Mouse (Mus musculus) cerebellum, adult 18-20 months (tissue): ENCODE results near the gene Suv39h1.
"Not testable (repeated sequence)": the region's sequence is repeated elsewhere in the genome, so short reads cannot be mapped to it uniquely, and the experiment has no call there.

Experiments used
- DNase-seq, 2 experiments: peaks; one replicate each; pipeline ENCODE4 v3.0.0; 2021

The Suv39h1 gene

DNA sequence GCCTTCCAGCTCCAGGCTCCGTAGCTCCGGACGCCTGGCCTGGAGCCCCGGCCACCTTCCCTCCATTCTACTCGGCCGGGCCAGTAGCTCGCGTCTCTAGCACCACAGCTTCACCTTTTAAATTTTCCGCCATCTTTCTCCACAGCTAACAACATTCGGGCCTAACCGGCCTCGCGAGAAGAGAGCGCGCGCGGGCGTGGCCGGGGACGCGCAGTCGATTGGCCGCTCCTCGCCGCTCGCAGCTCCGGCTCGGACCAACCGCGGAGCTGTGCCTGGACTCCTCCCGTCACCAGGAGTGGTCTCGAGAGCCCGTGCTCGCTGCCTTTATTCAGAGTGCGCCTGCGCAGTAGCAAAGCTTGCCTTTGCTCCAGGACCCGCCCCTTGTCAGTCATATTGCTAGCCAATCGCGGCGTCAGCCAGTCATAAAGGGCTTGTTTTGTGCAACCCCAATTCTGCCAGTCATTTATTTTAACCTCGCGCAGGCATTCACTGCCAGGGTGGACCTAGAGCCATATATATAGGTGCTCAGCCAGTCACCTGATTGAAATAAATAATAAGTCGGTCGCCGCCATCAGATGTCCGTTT is at the start of gene Suv39h1:
TSS of gene Suv39h1 (minus strand) at position 331 of the 585 bp plus-strand sequence.
- DNase-seq = peak; percentile 88 to 96

DNA sequence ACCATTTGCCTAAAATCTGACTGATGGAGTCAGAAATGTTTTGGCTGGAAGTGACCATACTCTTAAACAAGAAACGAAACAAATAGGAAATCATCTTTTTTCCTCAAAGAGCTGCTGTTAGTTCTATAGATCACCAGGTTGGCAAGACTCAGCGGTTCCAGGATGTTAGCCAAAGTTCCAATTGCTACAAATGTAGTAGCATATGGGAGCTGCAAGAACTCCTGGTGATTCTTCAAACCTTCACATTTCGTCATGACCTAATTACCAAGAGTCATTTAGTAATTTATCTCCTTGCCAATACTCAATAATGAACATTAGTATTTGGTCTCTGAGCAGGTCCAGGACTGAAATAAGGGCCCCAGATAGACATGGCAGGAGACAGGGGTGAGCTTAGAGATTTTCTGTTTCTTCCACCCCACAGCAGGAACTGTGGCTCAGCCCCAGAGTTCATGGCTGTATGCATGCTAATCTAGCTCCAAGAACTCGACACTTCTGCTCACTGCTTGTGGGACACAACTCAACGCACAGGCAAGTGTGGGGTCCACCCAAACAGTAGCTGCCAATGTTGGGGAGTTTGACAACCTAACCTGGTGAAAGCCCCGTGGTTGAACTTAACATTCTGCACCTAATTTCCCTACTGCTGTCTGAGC is 49.4 kb upstream of the Suv39h1 start:
- peak; percentile 61 to 68 for DNase-seq

DNA sequence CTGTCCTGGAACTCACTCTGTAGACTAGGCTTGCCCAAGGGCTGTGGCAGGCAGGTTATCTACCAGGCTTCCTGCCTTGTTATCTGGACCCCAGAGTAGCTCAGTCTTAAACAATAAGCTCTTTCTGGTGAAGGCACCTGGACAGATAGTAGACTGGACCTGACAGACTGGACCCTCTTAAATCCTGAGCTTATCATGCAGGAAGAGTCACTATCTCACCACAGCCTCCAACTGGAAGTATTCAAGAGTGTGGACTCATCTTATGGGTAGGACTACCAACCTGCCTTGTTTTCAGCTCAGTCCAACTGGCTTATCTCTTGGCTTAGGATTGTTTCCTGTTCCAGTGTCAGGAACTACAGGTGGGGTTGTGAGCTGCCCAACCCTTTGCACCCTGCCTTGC is 42.7 kb upstream of the Suv39h1 start:
- no peak for DNase-seq

DNA sequence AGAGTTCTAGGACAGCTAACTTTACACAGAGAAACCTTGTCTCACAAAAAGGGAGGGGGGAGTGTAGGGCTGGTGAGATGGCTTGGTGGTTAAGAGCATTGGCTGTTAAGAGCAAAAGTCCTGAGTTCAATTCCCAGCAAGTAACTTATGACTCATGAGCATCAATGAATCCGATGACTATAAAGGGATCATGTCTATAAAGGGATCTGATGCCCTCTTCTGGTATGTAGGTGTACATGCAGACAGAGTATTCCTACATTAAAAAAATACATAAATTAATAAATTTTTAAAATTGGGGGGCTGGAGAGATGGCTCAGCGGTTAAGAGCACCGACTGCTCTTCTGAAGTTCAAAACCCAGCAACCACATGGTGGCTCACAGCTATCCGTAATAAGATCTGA is 40.7 kb upstream of the Suv39h1 start:
- DNase-seq = no peak

DNA sequence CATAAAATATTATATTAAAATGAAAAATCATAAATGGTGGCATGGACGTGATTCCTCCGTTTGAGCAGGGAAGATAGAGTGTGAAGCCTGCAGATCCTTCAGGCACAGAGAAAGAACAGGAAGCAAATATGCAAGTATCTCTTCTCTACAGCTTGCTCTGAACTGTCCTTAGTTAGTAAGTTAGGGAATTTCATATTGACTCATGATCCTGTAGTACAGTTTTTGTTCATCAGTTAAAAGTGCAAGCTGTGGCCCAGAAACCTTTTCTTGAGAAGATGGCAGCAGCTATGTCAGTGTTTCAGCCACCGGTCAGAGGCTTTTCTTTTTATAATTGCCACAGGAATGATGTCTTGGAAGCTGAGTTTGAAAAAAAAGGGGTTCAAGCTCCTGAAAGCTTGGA is 30.5 kb upstream of the Suv39h1 start:
- DNase-seq = no peak

DNA sequence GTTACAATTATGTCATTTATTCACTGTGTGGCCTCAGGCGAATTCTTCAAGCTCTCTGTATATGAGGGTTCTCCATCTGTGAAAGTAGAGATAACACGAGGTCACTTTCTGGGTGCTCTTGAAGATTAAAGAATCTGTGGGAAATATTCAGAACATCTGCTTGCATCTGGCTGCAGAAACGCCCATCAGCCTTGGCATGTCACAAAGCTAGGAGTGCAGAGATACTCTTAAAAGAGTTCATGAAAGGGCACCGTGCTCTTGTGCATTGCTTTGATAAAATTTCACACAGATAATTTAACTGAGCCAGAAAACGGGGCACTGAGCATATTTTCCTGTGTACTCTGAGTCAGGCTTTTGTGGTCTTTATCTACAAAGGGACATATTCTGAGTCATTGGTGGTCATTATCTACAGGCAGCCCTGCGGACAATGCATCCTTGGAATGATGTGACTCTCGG is 27.7 kb upstream of the Suv39h1 start:
- DNase-seq = no peak

DNA sequence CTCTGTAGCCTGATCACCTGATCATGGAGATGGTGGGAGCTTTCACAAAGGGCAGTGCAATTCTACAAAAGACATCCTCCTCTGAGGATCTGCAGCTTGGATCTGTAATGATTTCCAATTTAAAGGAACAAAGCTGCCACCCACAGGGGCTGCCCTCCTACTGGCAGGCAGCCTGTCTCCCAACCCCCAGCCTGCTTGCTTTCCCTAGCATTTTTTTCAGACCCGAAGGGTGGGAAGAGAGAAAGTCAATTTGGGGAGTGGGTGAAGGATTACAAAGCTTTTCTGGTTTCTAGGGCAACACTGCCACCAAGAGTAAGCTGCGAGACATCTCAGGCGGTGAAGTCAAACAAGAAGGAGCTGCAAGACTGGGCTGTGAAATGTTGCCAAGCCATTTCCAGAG is 26.5 kb upstream of the Suv39h1 start:
- DNase-seq = no peak

DNA sequence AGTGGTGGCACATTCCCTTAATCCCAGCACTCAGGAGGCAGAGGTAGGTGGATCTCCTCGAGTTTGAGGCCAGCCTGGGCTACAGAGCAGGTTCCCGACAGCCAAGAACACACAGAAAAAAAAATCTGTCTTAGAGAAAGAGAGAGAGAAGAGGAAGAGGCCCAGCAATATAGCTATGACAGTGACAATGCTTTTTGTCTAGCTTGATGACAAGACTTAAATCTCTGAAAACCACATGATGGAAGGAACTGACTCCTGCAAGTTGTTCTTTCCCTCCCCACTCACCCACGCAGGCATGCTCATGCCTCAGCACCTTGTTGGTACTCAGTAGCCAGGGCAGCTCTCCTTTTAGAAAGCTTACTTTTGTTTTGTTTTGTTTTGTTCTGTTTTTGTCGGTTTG is 24.9 kb upstream of the Suv39h1 start:
- DNase-seq = no peak

DNA sequence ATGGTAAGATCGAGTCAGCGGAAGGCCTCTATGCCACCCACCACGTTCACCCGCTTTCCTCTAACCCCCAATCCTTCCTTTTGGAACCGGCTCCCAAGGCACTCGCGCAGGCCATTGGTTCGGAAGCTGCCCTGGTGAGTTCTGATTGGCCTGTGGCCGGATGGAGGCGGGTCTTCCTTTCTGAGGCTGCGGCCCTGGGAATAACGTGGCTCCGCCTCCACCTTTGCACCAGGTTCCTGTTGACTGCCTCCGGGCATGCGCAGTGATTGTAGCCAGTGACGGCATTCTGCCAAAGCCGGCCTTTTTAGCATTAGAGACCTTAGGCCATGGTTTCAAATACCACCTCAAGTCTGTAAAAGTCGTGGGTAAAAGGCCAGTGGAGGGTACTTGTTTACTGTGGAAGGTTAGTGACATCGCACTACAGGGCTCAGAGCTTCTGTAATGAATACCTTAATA is 22.3 kb upstream of the Suv39h1 start:
- DNase-seq = peak; percentile 95 to 97

DNA sequence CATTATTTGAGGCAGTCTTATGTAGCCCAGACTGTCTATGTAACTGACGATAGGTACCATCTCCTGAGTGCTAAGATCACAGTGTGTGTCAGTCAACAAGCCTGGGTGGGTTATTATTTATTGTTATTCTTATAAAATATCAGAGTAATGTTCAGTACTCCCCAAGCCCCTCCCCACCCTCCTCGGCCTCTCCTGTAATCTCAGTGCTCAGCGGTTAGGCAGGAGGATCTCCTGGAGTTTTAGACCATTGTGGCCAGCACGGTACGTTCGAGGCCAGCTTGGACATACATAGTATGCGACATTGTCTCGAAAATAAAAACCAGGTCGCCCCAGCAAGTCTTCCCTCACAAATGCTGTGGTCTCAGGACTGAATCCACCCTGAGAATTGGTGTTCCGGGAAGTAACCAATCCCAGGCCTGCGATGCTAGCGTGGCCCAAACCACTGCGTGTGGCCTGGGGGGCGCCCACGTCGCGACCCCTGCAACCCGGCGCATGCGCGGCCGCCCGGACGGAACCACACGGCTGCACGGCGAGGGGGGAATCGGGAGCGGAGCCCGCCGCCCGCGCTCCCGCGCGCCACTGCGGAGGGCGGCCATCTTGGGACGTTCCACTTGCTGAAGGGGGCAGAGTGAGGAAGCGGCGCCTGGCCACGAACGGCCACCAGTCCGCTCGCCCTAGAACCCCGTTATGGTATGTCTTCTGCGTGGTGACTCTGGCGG is 21.7 kb upstream of the Suv39h1 start:
- peak; percentile 74 to 90 for DNase-seq

DNA sequence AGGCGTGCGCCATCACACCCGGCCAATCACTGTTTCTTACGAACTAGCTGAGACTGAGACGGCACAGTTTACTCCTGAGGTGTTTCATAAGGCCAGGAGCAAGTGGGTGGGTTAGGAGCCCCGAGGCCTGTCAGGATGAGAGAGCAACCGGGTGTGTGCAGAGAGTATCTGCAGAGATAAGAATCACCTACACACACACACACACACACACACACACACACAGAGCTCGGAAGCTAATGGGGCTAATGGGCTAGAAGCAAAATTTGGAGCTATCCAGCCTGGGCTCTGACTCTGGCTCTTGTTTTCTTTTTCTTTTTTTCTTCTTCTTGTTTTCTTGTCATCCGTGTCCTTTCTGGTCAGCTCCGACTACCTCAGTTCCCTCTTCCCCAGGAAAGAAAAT is 21.0 kb upstream of the Suv39h1 start:
- peak in 1 of 2 experiments; percentile 12 for DNase-seq

DNA sequence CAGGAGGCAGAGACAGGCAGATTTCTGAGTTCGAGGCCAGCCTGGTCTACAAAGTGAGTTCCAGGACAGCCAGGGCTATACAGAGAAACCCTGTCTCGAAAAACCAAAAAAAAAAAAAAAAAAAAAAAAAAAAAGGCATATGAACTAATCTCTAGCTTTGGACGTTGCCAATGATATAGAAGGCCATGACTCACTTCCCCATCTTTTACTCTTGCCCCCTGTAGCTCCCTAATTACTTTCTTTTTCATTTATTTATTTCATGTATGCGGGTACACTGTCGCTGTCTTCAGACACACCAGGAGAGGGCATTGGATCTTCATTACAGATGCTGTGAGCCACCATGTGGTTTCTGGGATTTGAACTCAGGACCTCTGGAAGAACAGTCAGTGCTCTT is 16.4 kb upstream of the Suv39h1 start:
- DNase-seq = not testable (repeated sequence)

DNA sequence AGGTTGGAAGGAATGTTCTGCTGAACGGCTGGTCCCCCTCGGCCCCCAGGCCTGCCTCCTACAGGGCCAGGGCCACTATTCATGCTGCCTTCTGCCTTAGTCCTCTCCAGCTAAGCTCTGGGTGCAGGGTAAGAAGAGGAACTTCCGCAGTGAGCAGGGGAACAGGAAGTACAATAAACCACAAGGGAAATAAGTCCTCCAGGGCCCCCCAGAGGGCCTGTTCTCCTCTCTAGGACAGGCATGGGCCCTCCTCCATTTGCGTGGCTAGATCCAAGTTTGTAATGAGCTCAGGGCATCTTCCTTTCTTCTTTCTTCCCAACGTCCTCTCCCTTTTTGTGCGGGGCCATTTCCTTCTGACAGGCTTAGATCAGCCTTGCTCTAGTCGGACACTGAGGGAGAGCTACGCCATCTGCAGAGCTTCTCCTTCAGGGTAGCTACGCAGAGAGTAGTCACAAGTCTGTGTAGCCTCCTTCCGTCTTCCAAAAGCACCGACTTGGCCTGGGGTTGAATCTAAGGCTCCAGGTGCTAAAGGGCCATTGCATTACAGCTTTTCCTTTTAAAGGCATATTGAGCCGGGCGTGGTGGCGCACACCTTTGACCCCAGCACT is 15.9 kb upstream of the Suv39h1 start, which contains the start of gene Was:
TSS of gene Was (minus strand) at position 153 of the 608 bp plus-strand sequence.
- DNase-seq = no peak

DNA sequence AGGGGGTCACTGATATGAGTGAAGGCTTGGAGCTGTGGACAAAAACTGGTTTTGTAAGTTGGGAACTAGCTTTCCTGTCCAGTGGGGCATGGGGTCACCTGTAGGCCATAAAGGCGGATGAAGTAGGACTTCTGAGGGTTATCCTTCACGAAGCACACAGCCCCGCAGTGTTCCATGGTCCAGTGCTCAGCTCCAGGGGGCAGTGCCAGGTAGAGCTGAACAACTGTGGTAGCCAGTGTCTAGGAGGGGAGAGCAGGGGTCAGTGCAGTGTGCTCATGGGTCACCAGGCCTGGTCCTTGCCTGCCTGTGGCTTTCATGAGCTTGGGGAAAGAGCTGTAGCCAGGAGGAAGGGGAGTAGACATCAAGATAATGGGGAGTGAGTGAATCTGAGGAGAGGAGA is 15.2 kb upstream of the Suv39h1 start:
- DNase-seq = no peak

DNA sequence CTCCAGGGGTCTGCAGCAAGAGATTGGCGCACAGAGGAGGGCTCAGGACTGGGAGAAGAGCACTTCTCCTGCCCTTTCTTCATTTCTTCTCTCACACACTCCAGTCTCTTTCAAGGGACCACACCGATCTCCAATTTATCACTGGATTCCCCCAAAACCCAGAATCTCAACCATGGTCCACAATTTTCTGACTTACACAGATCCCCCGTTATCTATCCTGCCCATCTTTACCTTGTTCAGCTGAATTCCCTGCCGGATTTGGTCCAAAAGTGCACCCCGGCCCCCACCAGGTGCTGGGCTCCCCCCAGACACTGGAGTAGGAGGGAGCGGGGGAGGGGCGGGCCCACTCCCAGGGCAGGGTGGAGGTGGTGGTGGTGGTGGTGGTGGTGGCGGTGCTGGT is 11.1 kb upstream of the Suv39h1 start:
- DNase-seq = no peak

DNA sequence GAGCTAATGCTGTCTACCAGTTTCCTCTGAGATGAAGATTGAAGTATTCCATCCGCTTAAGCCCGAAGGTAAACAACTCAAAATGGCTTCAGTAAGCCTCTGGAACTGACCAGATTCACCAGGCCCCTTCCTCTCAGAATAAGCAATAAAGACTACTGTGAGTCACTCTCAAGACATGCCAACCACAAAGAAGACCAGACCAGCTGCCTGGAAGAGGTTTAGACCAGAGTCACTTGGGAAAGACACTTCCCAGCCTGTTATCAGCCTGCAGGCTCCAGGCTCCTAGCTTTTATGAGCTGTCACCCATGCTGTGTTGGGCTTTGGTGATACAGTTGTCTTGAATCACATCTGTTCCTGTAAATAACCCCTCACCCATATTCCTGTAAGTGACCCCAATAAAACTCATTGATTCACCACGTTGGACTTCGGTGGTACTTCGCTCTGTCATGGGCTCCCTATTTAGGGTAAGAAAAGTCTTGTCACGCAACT is 10.3 kb upstream of the Suv39h1 start:
- no peak for DNase-seq

DNA sequence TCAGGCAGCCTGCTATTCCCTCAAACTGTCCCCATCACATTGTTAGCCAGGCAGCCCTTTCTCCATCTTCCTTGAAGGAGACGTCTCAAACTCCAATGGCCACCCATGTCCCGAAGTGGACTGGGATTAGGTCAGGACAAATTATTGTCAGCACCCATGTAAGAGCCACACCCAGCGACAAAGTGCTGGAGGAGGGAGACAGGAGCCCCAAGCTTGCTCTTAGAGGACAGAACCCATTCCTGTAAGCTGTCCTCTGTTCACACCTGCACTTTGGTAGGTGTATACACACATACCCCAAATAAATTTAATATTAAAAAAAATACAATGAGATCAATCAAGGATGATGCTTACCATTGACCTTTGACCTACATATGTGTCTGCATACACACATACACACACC is 544 bp upstream of the Suv39h1 start:
- DNase-seq = no peak

DNA sequence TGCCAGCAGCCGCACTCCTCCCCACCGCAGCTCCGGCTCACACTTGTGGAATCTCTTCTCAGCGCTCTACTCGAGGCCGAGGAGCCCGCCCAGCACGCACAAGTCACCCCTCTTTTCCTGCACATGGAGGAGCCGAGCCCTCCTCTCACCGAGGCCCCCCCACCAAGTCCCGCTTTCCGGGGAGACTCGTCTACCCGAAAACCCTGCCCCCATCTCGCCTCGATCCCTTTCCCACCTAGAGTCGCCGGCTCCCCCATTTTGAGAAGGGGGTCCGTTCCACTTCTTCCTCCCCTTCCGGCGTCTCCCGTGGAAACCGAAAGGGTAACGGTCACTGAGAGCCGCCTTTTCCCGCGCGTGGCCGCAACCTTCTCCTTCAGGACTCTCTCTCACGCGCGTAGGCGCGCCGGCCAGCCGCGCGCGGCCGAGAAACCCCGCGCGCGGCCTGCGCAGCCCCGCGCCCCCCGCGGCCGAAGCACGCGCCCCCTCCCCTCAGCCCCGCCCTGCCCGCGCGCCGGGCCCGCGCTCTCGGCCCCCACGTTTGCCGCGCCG is 605 bp downstream of the Suv39h1 start:
- peak; percentile 32 to 35 for DNase-seq

DNA sequence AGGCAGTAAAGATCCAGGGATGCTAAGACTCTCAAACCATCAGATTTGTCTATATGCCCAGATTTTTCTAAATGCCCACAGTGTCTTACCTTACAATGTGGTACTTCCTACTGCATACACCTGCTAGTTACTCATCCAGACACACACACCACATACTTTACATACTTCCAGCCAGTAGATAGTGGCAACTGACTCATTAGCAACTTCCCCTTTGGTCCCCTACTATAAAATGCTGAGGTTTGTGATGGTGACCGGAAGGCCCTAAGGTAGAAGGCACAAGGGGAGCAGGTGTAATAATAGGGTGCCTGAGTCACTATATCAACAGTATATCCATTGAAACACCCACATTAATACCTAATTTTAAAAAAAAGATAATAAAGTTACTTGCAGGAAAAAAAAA is 5.4 kb downstream of the Suv39h1 start:
- DNase-seq = no peak

DNA sequence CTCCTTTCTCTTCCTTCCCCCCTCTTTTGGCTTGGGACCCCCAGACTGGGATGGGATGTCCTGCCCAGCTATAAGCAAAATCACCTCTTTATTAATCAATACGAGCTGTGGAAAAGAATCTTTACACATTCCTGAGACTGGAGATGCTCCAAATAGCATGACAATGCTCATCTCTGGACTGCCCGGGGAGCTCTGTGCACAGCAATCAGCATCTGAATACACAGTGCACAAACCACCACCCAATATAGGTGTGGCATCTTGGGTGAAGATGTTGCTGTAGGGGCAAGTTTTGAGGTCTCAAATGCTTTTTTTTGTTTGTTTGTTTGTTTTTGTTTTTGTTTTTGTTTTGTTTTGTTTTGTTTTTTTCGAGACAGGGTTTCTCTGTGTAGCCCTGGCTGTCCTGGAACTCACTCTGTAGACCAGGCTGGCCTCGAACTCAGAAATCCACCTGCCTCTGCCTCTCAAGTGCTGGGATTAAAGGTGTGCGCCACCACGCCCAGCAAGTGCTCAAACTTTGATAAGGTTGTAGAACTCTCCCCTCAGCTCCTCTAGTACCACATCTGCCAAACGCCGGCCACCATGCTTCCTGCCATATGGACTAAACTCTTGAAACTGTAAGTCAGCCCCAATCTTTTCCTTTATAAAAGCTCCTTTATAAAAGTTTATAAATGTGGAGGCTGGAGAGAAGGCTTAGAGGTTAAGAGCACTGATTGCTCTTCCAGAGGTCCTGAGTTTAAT is 23.3 kb downstream of the Suv39h1 start:
- DNase-seq = not testable (repeated sequence)

DNA sequence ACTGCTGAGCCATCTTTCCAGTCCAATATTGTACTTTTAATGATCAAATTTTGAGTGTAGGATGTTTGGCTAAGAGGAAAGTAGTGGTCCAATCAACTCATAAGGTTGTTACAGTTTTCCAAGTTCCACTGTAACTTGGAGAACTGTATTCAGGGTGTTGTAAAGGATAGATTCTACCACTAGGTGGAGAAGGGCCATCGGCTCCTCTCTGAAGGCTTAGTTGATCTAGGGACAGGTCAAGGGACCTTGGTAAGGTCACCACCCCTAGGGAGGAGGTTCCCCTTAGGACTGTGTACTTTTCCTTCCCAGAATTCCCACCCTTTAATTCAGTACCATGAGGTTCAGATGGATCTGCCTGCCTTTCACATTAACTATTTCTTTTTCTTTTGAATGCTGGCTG is 41.6 kb downstream of the Suv39h1 start:
- no peak for DNase-seq

DNA sequence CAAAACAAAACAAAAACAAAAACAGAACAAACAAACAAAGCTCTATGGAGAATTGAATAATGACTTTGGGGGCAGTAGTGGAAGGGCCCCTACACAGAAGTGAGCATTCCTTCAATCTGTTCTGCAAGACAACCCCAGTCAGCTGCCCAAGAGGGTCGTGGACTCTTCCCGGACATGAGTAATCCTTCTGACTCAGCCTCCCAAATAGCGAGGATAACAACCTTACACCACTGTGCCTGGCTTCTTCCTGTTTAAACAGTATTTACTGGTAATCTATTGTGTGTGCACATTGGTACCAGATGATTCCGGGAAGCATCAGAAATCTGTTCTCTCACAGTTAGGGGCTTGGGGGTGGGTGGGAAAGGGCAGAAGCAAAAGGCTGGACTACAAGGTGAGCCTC is 47.7 kb downstream of the Suv39h1 start:
- no peak for DNase-seq
